ENCODE assay signal across 9 mouse cellular contexts in the genomic region with DNA sequence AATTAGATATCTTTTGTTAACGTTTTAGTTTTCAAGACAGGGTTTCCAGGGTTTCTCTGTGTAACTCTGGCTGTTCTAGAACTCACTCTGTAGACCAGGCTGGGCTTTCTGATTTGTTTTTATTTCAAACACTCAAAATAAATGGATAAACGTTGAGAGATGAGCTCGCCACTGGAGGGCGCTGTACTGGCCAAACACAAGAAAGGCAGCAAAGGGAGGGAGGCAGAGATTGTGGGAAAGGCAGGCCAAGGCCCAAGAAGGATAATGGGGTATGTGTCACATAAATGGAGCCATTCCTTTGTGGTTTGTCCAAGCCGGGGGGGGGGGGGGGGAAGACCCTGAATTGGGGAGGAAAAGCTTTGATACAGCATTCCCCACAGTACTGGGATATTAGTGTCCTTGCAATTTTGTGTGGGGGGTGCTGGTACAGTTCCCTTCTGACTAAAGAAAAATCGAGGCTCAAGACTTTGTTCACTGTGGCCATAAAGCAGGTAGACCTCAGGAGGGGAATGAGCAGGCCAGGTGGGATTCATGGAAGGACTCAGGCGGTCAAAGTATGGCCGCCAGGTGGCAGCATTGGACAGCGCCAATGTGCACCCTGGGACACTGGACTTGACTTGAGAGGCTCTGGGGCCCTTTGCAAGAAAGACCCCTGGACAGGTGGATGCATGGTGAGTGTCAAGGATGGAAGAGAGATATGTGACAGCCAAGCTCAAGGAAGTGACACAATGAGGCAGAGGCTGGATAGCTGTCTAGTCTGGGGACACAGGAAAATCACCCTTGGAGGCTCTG.
DNase-seq lines count a peak whose midpoint lies in the region; ATAC-seq and TF ChIP-seq lines count a peak whose summit lies in the region.
"Had no signal": no experiment of that assay in that cellular context is flagged by ENCODE, and none has a peak within 500 bp of the region (broad histone marks: within the 10 kb centered on the region; RNA-seq: fewer than 3 reads in every experiment).

No protein-coding gene starts in this region.

- no peaks in the 10 kb centered on the region for H3K36me3 ChIP-seq in forebrain, embryonic 10.5 days (replicated peaks)
- H3K36me3 ChIP-seq in heart, postnatal 0 days (replicated peaks; ENCODE audit: control insufficient read depth, insufficient read depth, low read length): no peaks in the 10 kb centered on the region
- no peaks in the 10 kb centered on the region for H3K36me3 ChIP-seq in lung, embryonic 16.5 days (ENCODE audit: control insufficient read depth, insufficient read depth, low read length)

- H3K4me2 ChIP-seq in heart, postnatal 0 days (ENCODE audit: low read depth, low read length): no peak overlapping the region
- H3K4me2 ChIP-seq in lung, embryonic 16.5 days (ENCODE audit: low read depth, low read length): no peak overlapping the region

- peak; percentile 33 for DNase-seq in MEL-GATA-1-ER (ENCODE audit: extremely low read depth, low read depth)
- DNase-seq in c-Kit-negative CD71-positive TER-119-positive erythroid progenitor cells, embryonic 14.5 days (ENCODE audit: low read depth, low spot score): peak; percentile 15
- DNase-seq in forebrain, embryonic 10.5 days (ENCODE audit: extremely low spot score, low spot score): peak; percentile 70
- peak; percentile 50 for DNase-seq in heart, postnatal 0 days (ENCODE audit: low spot score)
- peak; percentile 45 for DNase-seq in large intestine, adult 2 months (ENCODE audit: low read depth, low spot score)
- peak; percentile 44 for DNase-seq in right cerebral cortex, postnatal 25 days
- peak; percentile 70 to 76 for DNase-seq in urinary bladder, postnatal 36 days (ENCODE audit: low spot score in 2 of 2)

- no peaks in the 10 kb centered on the region for H3K9me3 ChIP-seq in forebrain, embryonic 10.5 days
- no peaks in the 10 kb centered on the region for H3K9me3 ChIP-seq in heart, postnatal 0 days (replicated peaks; ENCODE audit: control insufficient read depth, low read length)
- no peaks in the 10 kb centered on the region for H3K9me3 ChIP-seq in lung, embryonic 16.5 days (ENCODE audit: control insufficient read depth, low read length)

- ATAC-seq in heart, postnatal 0 days (ENCODE audit: insufficient read depth, low read depth): peak; percentile 49; the same call in 1 of the 2 replicates
- peak; percentile 53; the same call in 1 of the 2 replicates for ATAC-seq in lung, embryonic 16.5 days (ENCODE audit: low read depth)

- H3K27ac ChIP-seq in forebrain, embryonic 10.5 days: no peak overlapping the region
- H3K27ac ChIP-seq in heart, postnatal 0 days (ENCODE audit: low read depth): no peak overlapping the region
- H3K27ac ChIP-seq in lung, embryonic 16.5 days (ENCODE audit: low read length): no peak overlapping the region
- H3K27ac ChIP-seq: macrophage had no signal

- TF ChIP-seq CTCF in heart, postnatal 0 days (IDR thresholded peaks at IDR 0.05; ENCODE audit: low read depth): peak; percentile 91

- TF ChIP-seq EP300 in heart, postnatal 0 days (IDR thresholded peaks at IDR 0.05; ENCODE audit: low read depth): no peak

- peaks cover 9% of the 10 kb centered on the region for H3K27me3 ChIP-seq in forebrain, embryonic 10.5 days (ENCODE audit: poor library complexity, severe bottlenecking)
- no peaks in the 10 kb centered on the region for H3K27me3 ChIP-seq in heart, postnatal 0 days (ENCODE audit: control insufficient read depth, insufficient read depth, low read length)
- H3K27me3 ChIP-seq in lung, embryonic 16.5 days (ENCODE audit: control insufficient read depth, insufficient read depth, low read depth, low read length): no peaks in the 10 kb centered on the region

- WGBS in forebrain, embryonic 10.5 days: 16% methylated on average over 9 of the region's 9 CpGs
- 15% methylated on average over 9 of the region's 9 CpGs for WGBS in heart, postnatal 0 days
- 12% methylated on average over 9 of the region's 9 CpGs for WGBS in large intestine, adult 2 months
- WGBS in lung, embryonic 16.5 days: 11% methylated on average over 9 of the region's 9 CpGs

- peaks cover 4% of the 10 kb centered on the region; the same call in 1 of the 2 replicates for H3K4me1 ChIP-seq in forebrain, embryonic 10.5 days
- H3K4me1 ChIP-seq in heart, postnatal 0 days (ENCODE audit: control insufficient read depth, insufficient read depth): 0 out of 2 replicates have a peak, but pooled peaks cover under 1% of the 10 kb centered on the region
- H3K4me1 ChIP-seq in lung, embryonic 16.5 days (replicated peaks; ENCODE audit: control insufficient read depth, insufficient read depth, low read length): no peaks in the 10 kb centered on the region

- no peak overlapping the region for H3K9ac ChIP-seq in heart, postnatal 0 days (replicated peaks; ENCODE audit: low read depth, low read length)
- no peak overlapping the region for H3K9ac ChIP-seq in lung, embryonic 16.5 days (ENCODE audit: low read length)

- H3K4me3 ChIP-seq in forebrain, embryonic 10.5 days: no peak overlapping the region
- no peak overlapping the region for H3K4me3 ChIP-seq in heart, postnatal 0 days (ENCODE audit: low read depth, low read length)
- no peak overlapping the region for H3K4me3 ChIP-seq in lung, embryonic 16.5 days (ENCODE audit: low read length)

Comparison
In these comparisons a context has a peak if more than half of its experiments do, and no peak if none do; other contexts are left out.
1. DNase-seq: peak in every context shown above with its lines; median percentile 73 in urinary bladder, postnatal 36 days; 70 in forebrain, embryonic 10.5 days; 50 in heart, postnatal 0 days; 45 in large intestine, adult 2 months; 44 in right cerebral cortex, postnatal 25 days; 33 in MEL-GATA-1-ER; 15 in c-Kit-negative CD71-positive TER-119-positive erythroid progenitor cells, embryonic 14.5 days.